Mouse (Mus musculus): ENCODE measurements at regions not wholly inside any gene's neighbourhood (a gene's known extent, or its start where the extent isn't known, plus 50 kb on each side); places are given as distances from the start of the nearest gene placed in this dataset.

- TF ChIP-seq CTCF (conservative IDR thresholded peaks at IDR 0.05; ENCODE audit: low read length): no peak
- no peak for TF ChIP-seq NANOG (IDR thresholded peaks at IDR 0.05; ENCODE audit: borderline replicate concordance, low read length)
Observed at GRCm38 (mm10) chr2:144128038-144128402, 95.2 kb downstream of the Banf2 start.
